Mouse (Mus musculus) neural tube, embryonic 14.5 days (tissue): ENCODE measurements at regions not wholly inside any gene's neighbourhood (a gene's known extent, or its start where the extent isn't known, plus 50 kb on each side); places are given as distances from the start of the nearest gene placed in this dataset.
"Not testable (repeated sequence)": the region's sequence is repeated elsewhere in the genome, so short reads cannot be mapped to it uniquely, and the experiment has no call there.

Experiments
- ATAC-seq: fragments of 200-750 bp; cut with Nextera tagmentation; 2 replicates; pipeline ENCODE4 v1.8.0; 2017; ENCODE audit warnings: low read depth, mild to moderate bottlenecking, moderate TSS enrichment, moderate library complexity
- H3K27ac ChIP-seq: fragments of 300-500 bp; sonication (generic); 2 replicates; pipeline ENCODE4 v1.5.1; 2014; ENCODE audit warnings: low read depth, mild to moderate bottlenecking, control low read depth, low read length, moderate library complexity, mixed read lengths
- H3K27me3 ChIP-seq: fragments of 300-500 bp; sonication (generic); 2 replicates; pipeline ENCODE4 v1.6.1; 2014; ENCODE audit warnings: low read length; ENCODE audit not compliant: control insufficient read depth, insufficient read depth
- H3K36me3 ChIP-seq: fragments of 300-500 bp; sonication (generic); 2 replicates; pipeline ENCODE4 v1.6.1; 2014; ENCODE audit warnings: low read length, mixed read lengths; ENCODE audit not compliant: control insufficient read depth, insufficient read depth
- H3K4me1 ChIP-seq: fragments of 300-500 bp; sonication (generic); 2 replicates; pipeline ENCODE4 v1.6.1; 2014; ENCODE audit warnings: low read length; ENCODE audit not compliant: control insufficient read depth, insufficient read depth
- H3K4me2 ChIP-seq: fragments of 300-500 bp; sonication (generic); 2 replicates; pipeline ENCODE4 v1.6.1; 2014; ENCODE audit warnings: mild to moderate bottlenecking, low read depth, low read length, control low read depth
- H3K4me3 ChIP-seq: fragments of 300-500 bp; sonication (generic); 2 replicates; pipeline ENCODE4 v1.5.1; 2014; ENCODE audit warnings: low read depth, low read length, control low read depth, mixed read lengths
- H3K9ac ChIP-seq: fragments of 300-500 bp; sonication (generic); replicated peaks from 2 replicates; pipeline ENCODE4 v1.6.1; 2014; ENCODE audit warnings: low read depth, mild to moderate bottlenecking, control low read depth, low read length, mixed read lengths
- H3K9me3 ChIP-seq: fragments of 300-500 bp; sonication (generic); 2 replicates; pipeline ENCODE4 v1.6.1; 2016; ENCODE audit warnings: low read length; ENCODE audit not compliant: control insufficient read depth
- WGBS: fragments of 180-500 bp; shearing (Covaris S2); extraction: QIAGEN DNeasy Blood & Tissue Kit; methylation state at CpG from one replicate; pipeline ENCODE4 v1.1.7; 2014; 5-methylcytosine and 5-hydroxymethylcytosine counted together

DNA sequence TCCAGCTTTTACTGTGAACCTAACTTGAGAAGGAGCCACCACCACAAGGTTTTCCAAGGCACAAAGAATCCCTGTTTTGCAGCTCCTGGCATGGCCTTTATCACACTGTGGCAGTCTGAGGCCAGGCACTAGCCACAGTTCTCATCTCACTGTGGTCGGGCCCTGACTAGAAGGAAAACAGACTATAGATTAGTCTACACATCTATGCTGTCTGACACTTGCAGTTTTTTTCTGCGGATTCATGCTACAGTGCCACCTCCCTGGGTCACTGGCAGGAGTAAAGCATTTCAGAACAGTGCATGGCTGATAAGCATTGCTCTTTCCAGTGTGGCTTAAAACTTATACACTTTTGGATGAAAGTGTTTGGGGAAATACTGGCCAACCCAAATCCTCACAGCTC, 114.3 kb downstream of the Olfr721-ps1 start:
- H3K27me3 ChIP-seq = no peaks in the 10 kb centered on the region
- H3K4me2 ChIP-seq = no peak overlapping the region
- H3K9me3 ChIP-seq = no peaks in the 10 kb centered on the region
- 89% methylated on average over 2 of the region's 2 CpGs for WGBS
- no peak overlapping the region for H3K9ac ChIP-seq
- no peak; the same call in 1 of the 2 replicates for ATAC-seq
- no peaks in the 10 kb centered on the region for H3K4me1 ChIP-seq
- H3K27ac ChIP-seq = no peak overlapping the region
- H3K36me3 ChIP-seq = no peaks in the 10 kb centered on the region
- no peak overlapping the region for H3K4me3 ChIP-seq

DNA sequence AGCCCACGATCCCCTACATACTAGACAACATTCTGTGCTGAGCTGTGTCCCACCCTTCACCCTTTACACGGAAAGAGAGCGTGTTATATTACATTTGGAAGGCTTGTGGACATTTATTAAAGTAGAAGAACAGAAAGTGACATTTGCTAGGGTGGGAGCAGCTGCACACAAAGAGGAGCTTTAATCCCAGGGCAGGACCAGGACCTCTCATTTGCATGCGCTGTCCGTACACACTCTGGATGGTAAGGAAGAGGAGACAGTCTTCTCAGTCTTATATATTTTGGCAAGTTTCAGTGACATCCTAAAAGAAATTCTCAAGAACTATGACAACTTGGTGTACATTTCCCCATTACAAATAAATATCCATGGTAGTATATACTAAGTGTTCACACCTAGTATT, 114.8 kb downstream of the Olfr721-ps1 start:
- no peaks in the 10 kb centered on the region for H3K9me3 ChIP-seq
- WGBS = 50% methylated on average over 5 of the region's 5 CpGs
- H3K4me3 ChIP-seq = no peak overlapping the region
- no peaks in the 10 kb centered on the region for H3K4me1 ChIP-seq
- no peak for ATAC-seq
- H3K9ac ChIP-seq = no peak overlapping the region
- H3K4me2 ChIP-seq = no peak overlapping the region
- H3K36me3 ChIP-seq = no peaks in the 10 kb centered on the region
- no peaks in the 10 kb centered on the region for H3K27me3 ChIP-seq
- H3K27ac ChIP-seq = no peak overlapping the region

DNA sequence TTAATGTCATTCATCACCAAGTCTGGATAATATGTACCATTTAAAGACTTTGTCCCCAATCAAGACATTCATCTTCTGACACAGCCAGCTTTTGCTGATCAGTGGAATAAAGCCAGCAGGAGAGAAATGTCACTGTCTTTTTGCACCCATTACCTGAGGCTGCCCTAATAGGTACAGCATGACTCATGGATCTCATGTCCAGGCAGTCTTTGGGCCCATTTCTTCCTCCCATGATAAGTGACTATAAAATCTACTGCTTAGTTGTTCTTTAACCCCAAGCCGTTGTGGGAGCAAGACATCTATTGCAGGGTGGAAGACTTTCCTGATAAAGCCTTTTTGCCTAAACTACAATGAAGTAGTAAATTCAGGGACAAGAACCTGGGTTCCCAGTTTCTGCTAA, 116.9 kb downstream of the Olfr721-ps1 start:
- Histone ChIP-seq H3K9ac (no peak overlapping the region), H3K27me3 (no peaks in the 10 kb centered on the region)

DNA sequence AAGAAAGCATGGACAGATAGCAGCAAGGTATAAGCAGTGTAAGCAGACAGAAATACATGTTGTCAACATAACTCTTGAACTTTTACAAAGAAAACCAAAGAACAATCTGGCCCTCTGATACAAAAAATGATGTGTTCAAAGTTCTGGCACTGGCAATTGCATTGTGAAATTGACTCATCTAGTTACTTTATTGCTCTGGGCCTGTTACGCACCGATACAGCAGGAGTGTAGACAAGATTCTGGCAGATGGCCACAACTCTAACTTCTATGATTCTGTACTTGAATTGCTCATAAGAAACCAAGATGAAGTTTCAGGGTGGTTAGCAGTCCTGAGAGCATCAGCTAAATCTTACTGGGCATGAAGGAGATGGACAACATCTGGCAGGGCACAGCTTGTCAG, 117.7 kb downstream of the Olfr721-ps1 start:
- no peak for ATAC-seq
- Histone ChIP-seq H3K4me2 (no peak overlapping the region), H3K4me1 (no peaks in the 10 kb centered on the region), H3K9me3 (no peaks in the 10 kb centered on the region), H3K27me3 (no peaks in the 10 kb centered on the region), H3K36me3 (no peaks in the 10 kb centered on the region), H3K9ac (no peak overlapping the region), H3K4me3 (no peak overlapping the region), H3K27ac (no peak overlapping the region)
- WGBS = 84% methylated on average over 2 of the region's 2 CpGs

More for the DNA sequence above, 116.9 kb downstream of the Olfr721-ps1 start:
- H3K27ac ChIP-seq = no peak overlapping the region
- H3K36me3 ChIP-seq = no peaks in the 10 kb centered on the region
- ATAC-seq = no peak
- H3K4me2 ChIP-seq = no peak overlapping the region
- no peaks in the 10 kb centered on the region for H3K9me3 ChIP-seq
- no peaks in the 10 kb centered on the region for H3K4me1 ChIP-seq
- H3K4me3 ChIP-seq = no peak overlapping the region
- WGBS = 79% methylated on average over 1 of the region's 1 CpGs

DNA sequence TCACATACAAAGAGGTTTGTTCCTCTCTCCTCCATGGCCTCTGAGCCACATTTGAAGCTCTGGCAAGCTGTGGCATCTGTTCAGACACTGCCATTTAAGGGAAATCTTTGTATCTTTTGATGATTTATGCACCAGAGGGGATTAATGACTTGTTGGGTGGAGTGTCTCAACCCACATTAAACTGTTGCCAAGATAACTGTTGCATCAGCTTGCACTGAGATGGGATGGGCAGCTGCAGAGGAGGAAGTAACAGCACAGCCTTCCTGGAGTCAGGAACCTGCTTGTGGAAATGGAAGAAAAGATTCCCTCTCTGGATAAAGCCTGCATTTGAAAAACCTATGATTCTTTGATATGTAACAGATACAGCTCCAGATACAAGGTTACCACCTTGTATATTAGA, 119.1 kb downstream of the Olfr721-ps1 start:
- H3K4me2 ChIP-seq = no peak overlapping the region
- no peaks in the 10 kb centered on the region; the same call in 1 of the 2 replicates for H3K9me3 ChIP-seq
- ATAC-seq = no peak
- no peak overlapping the region for H3K9ac ChIP-seq
- no peak overlapping the region for H3K27ac ChIP-seq
- no peaks in the 10 kb centered on the region for H3K36me3 ChIP-seq
- H3K4me1 ChIP-seq = no peaks in the 10 kb centered on the region
- H3K4me3 ChIP-seq = no peak overlapping the region
- no peaks in the 10 kb centered on the region for H3K27me3 ChIP-seq

DNA sequence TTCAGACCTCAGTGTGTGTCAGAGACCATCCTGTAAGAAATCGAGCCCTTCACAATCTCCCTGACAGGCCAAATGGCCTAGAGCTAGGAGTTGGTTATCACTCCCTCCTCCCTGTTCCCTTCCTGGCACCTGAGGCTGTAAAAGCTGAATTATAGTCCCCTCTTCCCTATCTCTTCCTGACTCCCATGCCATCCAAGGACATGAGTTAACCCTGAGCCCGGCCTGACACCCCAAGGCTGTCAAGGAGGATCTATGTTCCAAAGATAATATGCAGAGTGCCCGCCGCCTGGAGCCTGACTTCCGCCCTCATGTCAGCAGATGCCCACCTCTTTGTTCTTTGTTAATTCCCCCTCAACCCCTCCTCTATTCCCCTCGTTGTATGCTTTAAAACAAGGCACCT, 120.2 kb downstream of the Olfr721-ps1 start:
- H3K4me2 ChIP-seq, ATAC-seq: not testable (repeated sequence)
- WGBS = 56% methylated on average over 6 of the region's 6 CpGs

DNA sequence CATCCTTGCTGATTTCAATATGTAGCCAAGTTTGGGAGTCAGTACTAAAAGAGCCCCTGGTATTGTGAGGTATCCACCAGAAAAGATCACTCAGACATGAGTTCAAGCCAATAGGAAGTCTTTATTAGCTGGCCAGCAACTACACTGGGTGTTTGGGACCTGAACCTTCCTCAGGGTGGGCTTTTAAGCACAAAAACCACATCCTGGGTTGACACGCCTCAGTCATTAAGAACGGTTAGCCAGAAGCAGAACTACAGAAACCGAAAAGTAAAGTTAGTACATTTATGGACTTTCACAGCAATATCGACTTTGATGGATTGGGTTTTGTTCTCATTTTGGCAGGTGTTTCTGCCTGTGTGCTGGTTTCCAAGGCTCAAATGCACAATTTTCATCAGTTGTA, 124.1 kb downstream of the Olfr721-ps1 start:
- Histone ChIP-seq H3K27me3 (no peaks in the 10 kb centered on the region), H3K9me3 (no peaks in the 10 kb centered on the region; the same call in 1 of the 2 replicates), H3K27ac (no peak overlapping the region), H3K9ac (no peak overlapping the region), H3K36me3 (no peaks in the 10 kb centered on the region), H3K4me3 (no peak overlapping the region), H3K4me2 (no peak overlapping the region), H3K4me1 (no peaks in the 10 kb centered on the region)
- ATAC-seq = no peak
- WGBS = 88% methylated on average over 4 of the region's 4 CpGs

More for the DNA sequence above, 120.2 kb downstream of the Olfr721-ps1 start:
- H3K9ac ChIP-seq, H3K27me3 ChIP-seq, H3K9me3 ChIP-seq, H3K36me3 ChIP-seq, H3K27ac ChIP-seq, H3K4me1 ChIP-seq, H3K4me3 ChIP-seq: not testable (repeated sequence)

DNA sequence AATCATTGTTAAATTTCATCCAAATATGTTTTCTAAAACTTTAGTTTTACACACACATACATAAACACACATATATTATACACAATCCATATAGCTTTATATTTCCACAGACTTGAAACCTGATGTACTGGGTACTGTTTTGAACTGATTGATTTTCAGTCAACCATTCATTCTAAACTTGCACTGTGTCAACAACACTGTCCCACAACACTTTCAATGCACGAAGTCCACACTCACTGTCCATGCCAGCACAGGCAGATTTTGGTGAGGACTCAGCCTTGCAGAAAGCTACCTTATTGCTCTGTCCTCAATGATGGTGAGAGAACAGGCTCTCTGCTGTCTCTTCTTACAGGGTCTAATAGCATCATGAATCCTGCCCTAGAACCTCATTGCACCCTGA, 127.3 kb downstream of the Olfr721-ps1 start:
- Histone ChIP-seq H3K36me3 (no peaks in the 10 kb centered on the region), H3K27me3 (no peaks in the 10 kb centered on the region), H3K4me3 (no peak overlapping the region), H3K4me1 (no peaks in the 10 kb centered on the region), H3K4me2 (no peak overlapping the region), H3K9me3 (no peaks in the 10 kb centered on the region; the same call in 1 of the 2 replicates), H3K9ac (no peak overlapping the region), H3K27ac (no peak overlapping the region)
- 88% methylated on average over 1 of the region's 1 CpGs for WGBS
- ATAC-seq = no peak

DNA sequence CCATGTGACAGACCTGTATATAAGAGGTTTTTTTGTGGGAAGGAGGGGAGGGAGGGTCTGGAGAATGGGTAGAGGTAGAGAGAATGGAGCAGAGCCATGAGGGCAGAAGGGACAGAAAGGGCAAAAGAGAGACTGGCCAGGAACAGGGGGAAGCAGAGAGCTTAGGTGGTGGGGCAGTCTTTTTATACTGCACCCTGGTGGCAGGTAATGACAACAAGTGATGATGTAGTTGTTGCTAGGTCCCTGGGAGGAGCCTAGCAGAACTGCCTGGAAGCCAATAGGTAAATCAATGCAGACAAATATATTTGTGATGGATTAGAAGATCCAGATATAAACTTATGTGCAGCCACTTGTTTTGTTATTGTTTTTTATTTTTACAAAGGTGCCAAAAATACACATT, 140.1 kb downstream of the Olfr721-ps1 start:
- no peaks in the 10 kb centered on the region for H3K36me3 ChIP-seq
- H3K4me2 ChIP-seq = no peak overlapping the region
- H3K4me3 ChIP-seq = no peak overlapping the region
- H3K9me3 ChIP-seq = no peaks in the 10 kb centered on the region
- no peak for ATAC-seq
- no peak overlapping the region for H3K27ac ChIP-seq
- no peaks in the 10 kb centered on the region for H3K4me1 ChIP-seq
- H3K27me3 ChIP-seq = no peaks in the 10 kb centered on the region
- no peak overlapping the region for H3K9ac ChIP-seq

DNA sequence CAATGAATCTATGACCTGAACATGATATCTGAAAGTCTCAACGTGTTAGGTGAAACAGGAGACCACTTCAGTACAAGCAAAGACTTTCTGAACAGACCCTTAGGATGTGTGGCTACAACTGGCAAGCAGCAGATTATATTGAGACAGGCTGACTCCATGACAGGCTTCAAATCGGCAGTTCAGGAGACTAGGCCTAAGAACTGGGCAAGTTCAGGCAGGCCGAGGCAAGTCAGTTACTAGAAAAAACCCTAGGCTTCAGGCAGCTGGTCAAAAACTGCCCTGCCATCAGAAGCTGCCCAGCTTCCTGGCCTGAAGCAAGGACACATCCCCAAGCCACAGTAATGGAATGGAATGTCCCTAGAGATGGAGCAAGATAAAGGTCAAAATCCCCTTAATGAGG, 140.6 kb downstream of the Olfr721-ps1 start:
- Histone ChIP-seq H3K4me3 (no peak overlapping the region), H3K36me3 (no peaks in the 10 kb centered on the region), H3K9ac (no peak overlapping the region), H3K4me1 (no peaks in the 10 kb centered on the region), H3K9me3 (no peaks in the 10 kb centered on the region), H3K27ac (no peak overlapping the region), H3K27me3 (no peaks in the 10 kb centered on the region), H3K4me2 (no peak overlapping the region)
- ATAC-seq = no peak
- WGBS = 86% methylated on average over 3 of the region's 3 CpGs
